Mouse (Mus musculus) intestine, embryonic 14.5 days (tissue): ENCODE measurements around the gene Eid3. TPM values are rescaled to one million over a fixed set of nuclear protein-coding genes. Genes with fewer than 3 reads are reported as not detected.

ENCODE experiments used
- ATAC-seq: fragments of 200-750 bp; cut with Nextera tagmentation; replicated peaks from 2 replicates; pipeline ENCODE4 v1.8.0; 2017; ENCODE audit warnings: low read depth, moderate number of reproducible peaks, moderate TSS enrichment, moderate library complexity; ENCODE audit not compliant: low FRiP score, low TSS enrichment
- DNase-seq: peaks from one replicate; pipeline ENCODE4 v3.0.0-alpha.2; 2018; ENCODE audit warnings: low spot score
- H3K27ac ChIP-seq: fragments of 300-500 bp; sonication (generic); 2 replicates; pipeline ENCODE4 v1.5.1; 2014; ENCODE audit warnings: low read depth, mild to moderate bottlenecking, control low read depth
- H3K27me3 ChIP-seq: fragments of 300-500 bp; sonication (generic); replicated peaks from 2 replicates; pipeline ENCODE4 v1.6.1; 2014; ENCODE audit warnings: low read length, control low read depth; ENCODE audit not compliant: control insufficient read depth, insufficient read depth
- H3K36me3 ChIP-seq: fragments of 300-500 bp; sonication (generic); 2 replicates; pipeline ENCODE4 v1.6.1; 2014; ENCODE audit warnings: low read length, control low read depth; ENCODE audit not compliant: control insufficient read depth, insufficient read depth
- H3K4me1 ChIP-seq: fragments of 300-500 bp; sonication (generic); replicated peaks from 2 replicates; pipeline ENCODE4 v1.6.1; 2014; ENCODE audit warnings: low read length, control low read depth, mixed read lengths; ENCODE audit not compliant: control insufficient read depth, insufficient read depth
- H3K4me2 ChIP-seq: fragments of 300-500 bp; sonication (generic); 2 replicates; pipeline ENCODE4 v1.6.1; 2014; ENCODE audit warnings: low read length
- H3K4me3 ChIP-seq: fragments of 300-500 bp; sonication (generic); 2 replicates; pipeline ENCODE4 v1.5.1; 2014; ENCODE audit warnings: low read depth, low read length, control low read depth, mixed read lengths
- H3K9ac ChIP-seq: fragments of 300-500 bp; sonication (generic); 2 replicates; pipeline ENCODE4 v1.6.1; 2014; ENCODE audit warnings: mild to moderate bottlenecking, low read length
- H3K9me3 ChIP-seq: fragments of 300-500 bp; sonication (generic); 2 replicates; pipeline ENCODE4 v1.6.1; 2016; ENCODE audit warnings: low read length, control low read depth; ENCODE audit not compliant: control insufficient read depth
- WGBS: fragments of 180-500 bp; shearing (Covaris S2); extraction: QIAGEN DNeasy Blood & Tissue Kit; methylation state at CpG from one replicate; pipeline ENCODE4 v1.1.7; 2014; 5-methylcytosine and 5-hydroxymethylcytosine counted together
- polyA plus RNA-seq: library from polyadenylated mRNA; unstranded; fragments of >200 nt; fragmentation: Nextera tagmentation; extraction: Ambion mirVana; gene quantifications from 2 replicates; pipeline ENCODE4 v1.2.1, GENCODE M21; 2014

Gene Eid3
- polyA plus RNA-seq, 1 experiment from 2014 or later: 0.31 TPM

GRCm38 (mm10) chr10:82868418-82869086 lies 2.1 kb downstream of the Eid3 start:
- Histone ChIP-seq H3K4me3 (no peak overlapping the region), H3K9ac (no peak overlapping the region), H3K27ac (no peak overlapping the region), H3K9me3 (no peaks in the 10 kb centered on the region), H3K4me2 (no peak overlapping the region), H3K27me3 (no peaks in the 10 kb centered on the region), H3K4me1 (peaks cover 10% of the 10 kb centered on the region), H3K36me3 (peaks cover 39% of the 10 kb centered on the region)
- no peak for DNase-seq
- 82% methylated on average over 6 of the region's 6 CpGs for WGBS
- ATAC-seq: no peak

- no peaks in the 10 kb centered on the region for H3K9me3 ChIP-seq
- no peak overlapping the region for H3K4me3 ChIP-seq
- no peak overlapping the region for H3K4me2 ChIP-seq
- WGBS: 84% methylated on average over 10 of the region's 10 CpGs
- no peak for DNase-seq
- H3K4me1 ChIP-seq: peaks cover 9% of the 10 kb centered on the region; the same call in 1 of the 2 replicates
- H3K27me3 ChIP-seq: no peaks in the 10 kb centered on the region
- ATAC-seq: no peak
- no peak overlapping the region for H3K9ac ChIP-seq
- H3K36me3 ChIP-seq: peaks cover 66% of the 10 kb centered on the region
- H3K27ac ChIP-seq: no peak overlapping the region
These were observed 9.0 kb downstream of the Eid3 start for GRCm38 (mm10) chr10:82875446-82875845.

- Histone ChIP-seq H3K4me2 (no peak overlapping the region), H3K4me1 (peaks cover 9% of the 10 kb centered on the region; the same call in 1 of the 2 replicates), H3K27me3 (no peaks in the 10 kb centered on the region), H3K9me3 (no peaks in the 10 kb centered on the region), H3K9ac (no peak overlapping the region), H3K36me3 (peaks cover 74% of the 10 kb centered on the region), H3K4me3 (no peak overlapping the region), H3K27ac (peak overlapping the region; percentile 8)
- DNase-seq (peak; percentile 58), ATAC-seq (peak; percentile 91)
- 73% methylated on average over 16 of the region's 16 CpGs for WGBS
These were observed 9.8 kb downstream of the Eid3 start for GRCm38 (mm10) chr10:82876076-82876796.

GRCm38 (mm10) chr10:82887354-82887753 lies 20.9 kb downstream of the Eid3 start:
- ATAC-seq (no peak), DNase-seq (no peak)
- WGBS: 93% methylated on average over 6 of the region's 6 CpGs
- Histone ChIP-seq H3K27me3 (no peaks in the 10 kb centered on the region), H3K9me3 (no peaks in the 10 kb centered on the region), H3K9ac (no peak overlapping the region), H3K4me2 (no peak overlapping the region), H3K27ac (no peak overlapping the region), H3K4me1 (no peaks in the 10 kb centered on the region), H3K4me3 (no peak overlapping the region), H3K36me3 (peaks cover 90% of the 10 kb centered on the region)

- Histone ChIP-seq H3K4me1 (no peaks in the 10 kb centered on the region), H3K4me2 (no peak overlapping the region), H3K36me3 (peaks cover 90% of the 10 kb centered on the region), H3K9ac (no peak overlapping the region), H3K27me3 (no peaks in the 10 kb centered on the region), H3K4me3 (no peak overlapping the region), H3K9me3 (no peaks in the 10 kb centered on the region), H3K27ac (no peak overlapping the region)
- DNase-seq: no peak
- WGBS: 87% methylated on average over 8 of the region's 8 CpGs
- ATAC-seq: no peak
These were observed 22.1 kb downstream of the Eid3 start for GRCm38 (mm10) chr10:82888576-82888975.

GRCm38 (mm10) chr10:82889447-82889973 lies 23.1 kb downstream of the Eid3 start:
- Histone ChIP-seq H3K36me3 (peaks cover 83% of the 10 kb centered on the region), H3K4me3 (no peak overlapping the region), H3K4me1 (no peaks in the 10 kb centered on the region), H3K27ac (no peak overlapping the region), H3K4me2 (no peak overlapping the region), H3K9me3 (no peaks in the 10 kb centered on the region), H3K9ac (no peak overlapping the region), H3K27me3 (no peaks in the 10 kb centered on the region)
- DNase-seq: no peak
- WGBS: 49% methylated on average over 9 of the region's 9 CpGs
- ATAC-seq: no peak

GRCm38 (mm10) chr10:82890936-82891335 lies 24.5 kb downstream of the Eid3 start:
- ATAC-seq (no peak), DNase-seq (no peak)
- Histone ChIP-seq H3K27ac (no peak overlapping the region), H3K27me3 (no peaks in the 10 kb centered on the region), H3K4me3 (no peak overlapping the region), H3K4me1 (no peaks in the 10 kb centered on the region; the same call in 1 of the 2 replicates), H3K9ac (no peak overlapping the region), H3K36me3 (peaks cover 79% of the 10 kb centered on the region), H3K4me2 (no peak overlapping the region), H3K9me3 (no peaks in the 10 kb centered on the region)
- 57% methylated on average over 2 of the region's 2 CpGs for WGBS

GRCm38 (mm10) chr10:82891427-82891826 lies 25.0 kb downstream of the Eid3 start:
- Histone ChIP-seq H3K9me3 (no peaks in the 10 kb centered on the region), H3K27me3 (no peaks in the 10 kb centered on the region), H3K4me1 (no peaks in the 10 kb centered on the region; the same call in 1 of the 2 replicates), H3K9ac (no peak overlapping the region), H3K27ac (no peak overlapping the region), H3K36me3 (peaks cover 79% of the 10 kb centered on the region), H3K4me2 (no peak overlapping the region), H3K4me3 (no peak overlapping the region)
- DNase-seq (no peak), ATAC-seq (no peak)
- 62% methylated on average over 7 of the region's 7 CpGs for WGBS
